Mouse (Mus musculus) erythroblast, embryonic 14.5 days (primary cell): ENCODE results near the gene Letm1.

ENCODE experiments used
- GATA1 ChIP-seq: IDR thresholded peaks from 2 replicates; pipeline ENCODE4 v1.6.1; 2012; ENCODE audit warnings: low read length, inconsistent platforms, mixed read lengths
- TAL1 ChIP-seq: IDR thresholded peaks from 3 replicates; pipeline ENCODE4 v1.6.1; 2012; ENCODE audit warnings: low read length, inconsistent platforms, mixed read lengths

GRCm38 (mm10) chr5:33781964-33782344 is 663 bp downstream of the Letm1 start:
- TF ChIP-seq GATA1, result no peak
- no peak for TF ChIP-seq TAL1
